Mouse (Mus musculus): ENCODE results near the gene Pptc7.

Gene Pptc7

DNA sequence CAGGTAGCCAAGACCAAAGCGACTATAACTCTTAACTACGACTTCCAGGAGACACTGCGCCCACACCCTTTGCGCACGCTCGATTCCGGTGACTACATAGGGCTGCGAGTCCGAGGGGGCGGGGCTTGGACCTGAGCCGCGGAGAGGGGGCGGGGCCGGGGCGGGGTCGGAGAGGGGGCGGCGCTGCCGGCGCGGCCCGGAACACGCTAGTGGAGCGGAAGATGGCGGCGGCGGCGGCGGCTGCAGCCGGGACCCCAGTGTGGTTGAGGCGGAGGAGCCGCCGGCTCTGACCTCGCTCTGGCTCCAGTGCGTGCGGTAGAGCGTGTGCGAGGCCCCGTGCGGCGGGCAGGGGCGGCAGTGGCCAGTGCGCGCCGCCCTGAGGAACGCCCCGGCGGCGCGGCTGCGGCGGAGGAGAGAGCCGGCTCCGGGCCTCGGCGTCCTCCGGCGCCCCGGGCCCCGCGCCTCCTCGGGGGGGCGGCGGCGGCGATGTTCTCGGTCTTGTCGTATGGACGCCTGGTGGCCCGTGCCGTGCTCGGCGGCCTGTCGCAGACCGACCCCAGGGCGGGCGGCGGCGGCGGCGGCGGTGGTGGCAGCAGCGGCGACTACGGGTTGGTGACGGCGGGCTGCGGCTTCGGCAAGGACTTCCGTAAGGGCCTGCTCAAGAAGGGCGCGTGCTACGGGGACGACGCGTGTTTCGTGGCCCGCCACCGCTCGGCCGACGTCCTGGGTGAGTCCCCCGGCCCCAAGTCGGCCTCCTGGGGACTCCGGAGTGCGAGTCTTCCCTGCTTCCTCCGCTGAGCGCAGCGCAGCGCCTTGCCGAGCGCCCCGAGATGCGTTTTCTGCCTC is at the start of gene Pptc7:
Gene Pptc7, plus strand, starts transcription at position 183 of the 846 bp plus-strand sequence.
- in situ Hi-C loops (cut with MboI, MseI) = no loop called here

GRCm38 (mm10) chr5:122235196-122235836 is 48.8 kb upstream of the Pptc7 start:
- in situ Hi-C loops (cut with MboI, MseI) = loop anchor here in 1 of 2 experiments (5.0 kb wide), 1 partner anchor 68 kb away; no protein-coding TSS in a partner anchor

DNA sequence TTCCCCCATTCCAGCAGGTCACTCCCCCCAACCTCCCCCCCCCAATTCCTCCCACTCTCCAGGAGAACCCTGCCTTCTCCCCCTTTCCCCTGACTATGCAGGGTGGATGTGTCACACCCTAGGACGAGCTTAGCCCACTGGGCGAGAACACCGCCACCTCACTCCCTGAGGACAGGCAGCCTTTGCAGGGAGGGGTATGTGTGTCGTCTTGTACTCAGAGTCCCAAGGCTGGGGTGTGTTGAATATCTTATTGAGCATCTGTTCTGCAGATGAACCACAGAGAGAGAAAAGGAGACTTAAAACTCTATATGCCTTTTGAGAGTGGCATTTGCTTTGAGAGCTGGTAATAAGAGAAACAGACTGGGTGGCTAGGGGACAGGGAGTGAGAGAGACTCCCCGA is 47.0 kb upstream of the Pptc7 start:
- in situ Hi-C loops (cut with MboI, MseI) = loop anchor here in 1 of 2 experiments (5.0 kb wide), 1 partner anchor 70 kb away; no protein-coding TSS in a partner anchor

GRCm38 (mm10) chr5:122239618-122240017 is 44.5 kb upstream of the Pptc7 start:
- in situ Hi-C loops (cut with MboI, MseI) = loop anchor here in 1 of 2 experiments (5.0 kb wide), 1 partner anchor 72 kb away; no protein-coding TSS in a partner anchor

DNA sequence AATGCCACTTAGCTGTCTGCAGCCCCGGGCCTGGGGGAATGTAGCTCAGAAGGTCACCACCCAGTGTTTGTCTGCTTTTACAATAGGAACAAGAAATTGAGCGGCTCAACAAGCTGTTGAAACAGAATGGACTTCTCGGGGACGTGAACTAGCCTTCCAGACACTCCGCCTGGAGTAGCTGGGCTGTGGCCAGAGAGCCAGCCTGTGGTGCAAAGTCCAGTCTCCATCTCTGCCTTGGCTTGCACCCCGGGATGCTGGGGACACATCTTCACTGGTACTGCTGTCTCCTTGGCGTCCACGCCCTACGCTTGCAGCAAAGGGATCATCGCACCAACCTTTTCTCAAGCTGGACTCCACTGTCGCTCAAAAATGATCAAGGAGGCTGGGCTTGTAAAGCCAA is 43.6 kb upstream of the Pptc7 start:
- in situ Hi-C loops (cut with MboI, MseI) = no loop called here

- in situ Hi-C loops (cut with MboI, MseI) = no loop called here
Measured at GRCm38 (mm10) chr5:122240989-122241388, 43.2 kb upstream of the Pptc7 start.

- in situ Hi-C loops (cut with MboI, MseI) = no loop called here
Measured at GRCm38 (mm10) chr5:122242521-122243123, 41.5 kb upstream of the Pptc7 start.

GRCm38 (mm10) chr5:122243781-122244523 is 40.2 kb upstream of the Pptc7 start:
- in situ Hi-C loops (cut with MboI, MseI) = no loop called here

GRCm38 (mm10) chr5:122245186-122245585 is 39.0 kb upstream of the Pptc7 start:
- in situ Hi-C loops (cut with MboI, MseI) = no loop called here

- in situ Hi-C loops (cut with MboI, MseI) = no loop called here
Measured at GRCm38 (mm10) chr5:122246547-122247167, 37.5 kb upstream of the Pptc7 start.

DNA sequence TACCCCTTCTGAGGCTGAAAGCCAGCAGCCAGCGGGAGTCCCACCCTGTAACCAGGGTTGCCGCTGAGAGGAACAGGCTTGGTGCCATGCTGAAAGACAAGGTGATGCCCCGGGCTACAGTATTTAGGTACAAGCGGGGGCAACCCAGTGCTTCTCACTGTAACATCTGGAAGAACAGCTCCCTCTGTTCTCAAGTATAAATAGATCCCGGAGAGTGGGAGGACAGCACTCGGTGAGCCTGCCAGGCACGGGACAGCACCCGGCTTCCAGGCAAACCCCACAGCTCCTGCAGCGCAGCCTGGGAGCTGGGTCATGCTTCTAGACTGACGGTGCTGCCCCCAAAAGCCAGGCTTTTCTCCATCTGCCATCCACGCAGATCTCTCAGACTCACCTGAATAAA is 36.6 kb upstream of the Pptc7 start:
- in situ Hi-C loops (cut with MboI, MseI) = no loop called here

DNA sequence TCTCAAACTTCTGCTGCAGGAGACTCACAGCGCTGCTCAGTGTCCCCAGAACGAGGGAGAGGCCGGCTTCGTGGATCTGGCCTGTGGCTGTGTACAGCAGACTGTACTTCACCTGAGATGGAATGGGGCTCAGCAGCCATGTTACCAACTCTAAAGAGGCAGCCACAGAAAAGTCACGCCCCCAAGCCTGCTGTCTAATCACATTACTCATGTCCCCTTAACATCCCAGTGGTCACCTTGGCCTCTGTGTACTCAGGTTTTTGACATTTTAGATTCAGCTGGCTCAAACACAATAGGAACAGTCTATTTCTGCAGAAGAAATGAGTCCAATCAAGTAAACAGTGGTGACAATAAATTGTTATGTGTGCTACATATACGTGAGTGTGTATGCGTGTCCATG is 36.2 kb upstream of the Pptc7 start:
- in situ Hi-C loops (cut with MboI, MseI) = no loop called here

DNA sequence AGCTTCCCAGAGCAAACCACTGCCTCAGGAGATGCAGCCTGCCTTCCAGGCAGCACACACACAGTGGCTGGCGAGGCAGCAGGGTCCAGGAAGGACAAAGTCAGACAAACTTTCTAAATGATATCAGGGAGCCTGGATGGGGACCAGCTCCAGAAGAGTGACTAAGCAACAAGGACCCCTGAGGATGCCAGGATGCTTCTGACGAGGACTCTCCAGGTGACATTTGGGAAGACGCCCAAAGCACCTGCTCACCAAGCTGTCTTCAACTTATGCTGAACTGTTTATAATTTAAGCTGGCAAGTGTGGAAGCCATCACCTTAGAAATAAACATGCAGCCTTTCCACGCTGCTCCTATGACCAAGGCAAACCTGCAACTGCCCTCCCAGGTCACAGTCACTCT is 34.9 kb upstream of the Pptc7 start:
- in situ Hi-C loops (cut with MboI, MseI) = no loop called here

- in situ Hi-C loops (cut with MboI, MseI) = no loop called here
Measured at GRCm38 (mm10) chr5:122251895-122252606, 32.1 kb upstream of the Pptc7 start.

- in situ Hi-C loops (cut with MboI, MseI) = loop anchor here in 1 of 2 experiments (5.0 kb wide), 1 partner anchor 76 kb away; no protein-coding TSS in a partner anchor
Measured at GRCm38 (mm10) chr5:122258027-122258741, 26.0 kb upstream of the Pptc7 start.

DNA sequence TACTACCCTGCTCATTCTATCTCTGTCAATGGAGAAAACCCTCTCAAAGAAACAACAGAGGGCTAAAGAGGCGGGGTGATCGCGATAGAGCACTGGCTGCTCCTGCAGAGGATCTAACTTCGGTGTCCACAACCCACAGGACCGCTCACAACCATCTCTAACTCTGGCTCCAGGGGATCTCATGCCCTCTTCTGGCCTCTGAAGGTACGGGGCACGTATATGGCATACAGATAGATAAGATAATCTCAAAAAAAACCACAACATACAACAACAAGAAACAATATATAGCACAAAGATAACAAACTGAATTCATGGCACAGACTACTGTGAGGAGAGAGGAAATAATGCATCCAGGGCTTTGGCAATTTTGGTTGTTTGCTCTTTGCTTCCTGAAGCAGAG is 22.1 kb upstream of the Pptc7 start:
- in situ Hi-C loops (cut with MboI, MseI) = loop anchor here in 1 of 2 experiments (10.0 kb wide), 1 partner anchor 83 kb away; no protein-coding TSS in a partner anchor

DNA sequence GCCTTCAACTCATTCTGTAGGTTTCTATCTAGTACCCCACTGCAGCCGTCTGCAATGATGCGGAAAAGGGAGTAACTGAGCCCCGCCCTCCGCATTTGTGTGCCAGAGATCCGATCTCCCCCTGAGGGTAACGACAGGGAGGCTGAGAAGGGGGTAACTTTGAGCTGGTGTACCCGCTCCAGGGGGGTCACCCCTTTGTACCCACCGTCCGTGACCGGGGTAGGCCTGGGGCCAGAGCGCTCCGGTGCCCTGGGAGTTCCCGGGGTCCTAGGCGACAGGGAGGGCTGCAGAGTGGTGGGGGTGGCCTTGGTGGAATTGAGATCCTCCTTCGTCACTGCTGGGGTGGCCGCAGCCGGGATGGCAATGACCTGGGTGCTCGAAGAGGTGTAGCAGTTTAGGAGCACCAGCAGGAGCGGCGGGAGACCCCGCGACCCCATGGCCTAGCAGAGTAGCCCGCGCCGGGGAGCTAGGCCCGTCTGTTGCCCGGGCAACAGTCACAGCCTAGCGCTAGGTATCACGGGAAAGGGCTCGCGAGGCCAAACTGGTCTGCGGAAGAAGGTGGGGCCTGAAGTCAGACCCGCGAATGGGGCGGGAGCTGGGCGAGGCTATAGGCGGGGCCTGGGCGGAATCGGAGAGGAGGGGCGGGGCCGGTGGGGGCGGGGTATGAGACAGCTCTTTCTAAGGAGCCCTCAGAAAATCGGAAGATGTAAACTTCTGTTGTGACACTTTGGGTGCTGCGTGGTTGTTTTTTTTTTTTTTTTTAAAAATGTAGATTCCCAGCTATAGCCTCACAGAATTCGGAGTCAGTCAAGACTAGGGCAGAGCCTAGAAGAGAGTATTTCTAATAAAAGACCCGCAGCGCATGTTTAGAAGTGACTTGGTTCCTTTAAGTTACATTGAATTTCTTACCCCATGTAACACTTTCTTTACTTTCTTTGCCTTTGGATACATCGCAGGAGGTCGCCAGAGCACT is 19.9 kb upstream of the Pptc7 start, which contains the start of gene Tctn1:
Gene Tctn1, minus strand, starts transcription at position 528 of the 973 bp plus-strand sequence.
- in situ Hi-C loops (cut with MboI, MseI) = loop anchor here in 1 of 2 experiments (10.0 kb wide), 1 partner anchor 81 kb away; no protein-coding TSS in a partner anchor

DNA sequence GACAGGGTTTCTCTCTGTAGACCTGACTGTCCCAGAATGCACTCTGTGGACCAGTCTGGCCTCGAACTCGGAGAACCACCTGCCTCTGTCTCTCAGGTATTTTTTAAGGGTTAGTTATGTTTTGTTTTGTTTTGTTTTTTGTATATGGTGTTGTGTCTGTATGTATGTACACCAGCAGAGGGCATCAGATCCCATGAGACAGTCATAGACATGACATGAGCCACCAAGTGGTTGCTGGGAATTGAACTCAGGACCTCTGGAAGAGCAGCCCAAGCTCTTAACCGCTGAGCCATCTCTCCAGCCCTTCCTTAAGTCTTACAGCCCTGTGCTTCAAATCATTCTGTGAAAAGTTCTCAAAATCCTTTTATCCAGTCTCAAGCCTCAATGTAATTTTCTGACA is 19.0 kb upstream of the Pptc7 start:
- in situ Hi-C loops (cut with MboI, MseI) = loop anchor here (5.0 to 10.0 kb wide), 2 partner anchors 77 to 80 kb away; no protein-coding TSS in a partner anchor
